Mouse (Mus musculus): ENCODE measurements at regions not wholly inside any gene's neighbourhood (a gene's known extent, or its start where the extent isn't known, plus 50 kb on each side); places are given as distances from the start of the nearest gene placed in this dataset.

DNA sequence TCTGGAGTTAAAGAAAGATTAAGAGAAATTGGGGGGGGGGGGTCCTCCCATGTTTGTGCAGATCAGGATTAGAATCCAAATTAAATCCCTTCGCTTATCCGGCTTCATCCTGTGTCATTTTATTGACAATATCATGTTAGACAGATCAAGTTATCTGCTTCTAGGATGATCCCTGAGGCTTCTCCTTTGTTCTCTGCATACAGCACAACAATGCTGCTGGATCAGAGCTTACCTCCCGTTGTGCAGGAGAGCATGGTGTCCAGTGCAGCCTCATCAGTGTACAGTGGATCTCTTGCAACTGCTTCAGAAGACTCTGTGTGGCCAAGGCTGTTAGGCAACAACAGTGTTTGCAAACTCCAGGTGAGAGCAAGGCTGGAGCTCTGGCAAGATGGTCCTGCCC, 344.7 kb downstream of the Ice1 start:
- no peak for DNase-seq (ENCODE audit: low spot score)

DNA sequence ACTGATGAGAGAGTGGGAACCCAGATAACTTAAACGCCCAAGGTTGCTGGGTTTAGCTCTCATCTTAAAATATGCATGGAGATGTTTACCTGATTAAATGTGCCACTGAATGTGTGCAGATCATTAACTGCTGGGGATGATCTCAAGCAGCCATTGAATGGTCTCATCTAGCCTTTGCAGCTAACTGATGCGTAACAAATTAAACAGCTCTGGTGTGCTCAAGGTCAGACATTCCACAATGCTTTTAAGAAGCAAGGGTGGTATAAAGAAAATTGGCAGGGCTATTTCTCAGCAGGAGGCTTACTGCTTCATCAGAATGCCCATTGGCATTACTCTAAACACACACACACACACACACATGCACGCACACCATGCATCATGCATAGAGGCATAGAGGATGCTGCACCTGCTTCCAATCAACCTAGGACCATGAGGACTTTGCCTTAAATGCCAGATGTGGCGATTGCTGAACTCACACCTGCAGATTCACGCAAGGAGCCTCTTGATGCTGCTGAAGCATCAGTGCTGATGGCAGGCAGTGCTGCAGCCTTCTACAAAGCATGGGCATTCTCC, 333.4 kb downstream of the Ice1 start:
- DNase-seq (ENCODE audit: low spot score) = no peak

- DNase-seq (ENCODE audit: low spot score) = peak; percentile 67
Observed at GRCm38 (mm10) chr13:70310516-70310915, 326.9 kb downstream of the Ice1 start.

- peak; percentile 54 for DNase-seq (ENCODE audit: low spot score)
Observed at GRCm38 (mm10) chr13:70311226-70312055, 326.0 kb downstream of the Ice1 start.

- no peak for DNase-seq (ENCODE audit: low spot score)
Observed at GRCm38 (mm10) chr13:70313205-70313604, 324.2 kb downstream of the Ice1 start.

- no peak for DNase-seq (ENCODE audit: low spot score)
Observed at GRCm38 (mm10) chr13:70323537-70323936, 313.9 kb downstream of the Ice1 start.

- no peak for DNase-seq (ENCODE audit: low spot score)
Observed at GRCm38 (mm10) chr13:70336069-70336468, 301.4 kb downstream of the Ice1 start.

GRCm38 (mm10) chr13:70340437-70340836, 297.0 kb downstream of the Ice1 start:
- no peak for DNase-seq (ENCODE audit: low spot score)

DNA sequence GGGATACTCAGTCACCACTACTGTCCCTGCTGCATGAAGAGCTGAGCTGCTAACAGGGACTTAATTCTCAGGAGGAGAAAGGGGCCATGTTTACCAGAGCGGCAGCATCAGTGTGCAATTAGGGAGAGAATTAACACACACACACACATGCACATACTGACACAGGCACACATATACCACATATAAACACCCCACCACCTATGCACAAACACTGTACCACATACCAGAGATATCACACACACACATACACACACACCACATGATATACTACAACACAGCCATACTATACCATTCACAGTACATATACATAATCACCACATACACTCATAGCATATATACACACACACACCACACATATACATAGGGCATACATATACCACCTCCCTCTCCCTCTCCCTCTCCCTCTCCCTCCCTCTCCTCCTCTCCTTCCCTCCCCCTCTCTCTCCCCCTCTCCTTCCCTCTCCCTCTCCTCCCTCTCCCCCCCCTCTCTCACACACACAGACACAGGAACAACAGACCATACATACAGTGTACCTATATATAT, 294.2 kb downstream of the Ice1 start:
- no peak for DNase-seq (ENCODE audit: low spot score)

DNA sequence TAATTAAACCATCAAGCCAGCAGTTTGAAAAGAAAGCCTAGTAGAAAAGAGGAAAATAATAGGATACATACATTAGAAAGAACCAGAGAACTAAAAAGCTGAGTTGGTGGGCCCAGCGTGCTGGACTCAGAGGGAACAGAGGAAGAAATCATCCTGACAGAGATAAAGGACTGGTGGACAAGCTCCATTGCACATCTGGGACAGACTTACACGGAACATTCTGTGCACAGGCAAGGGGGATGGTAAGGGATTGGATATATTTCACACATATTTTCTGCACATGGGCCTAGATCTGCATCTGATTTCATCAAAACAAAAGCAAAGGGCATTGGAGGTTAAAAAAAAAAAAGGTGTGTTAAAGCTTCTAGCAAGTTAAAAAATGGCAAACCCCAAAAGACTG, 293.5 kb downstream of the Ice1 start:
- no peak for DNase-seq (ENCODE audit: low spot score)

GRCm38 (mm10) chr13:70344311-70344710, 293.1 kb downstream of the Ice1 start:
- no peak for DNase-seq (ENCODE audit: low spot score)

- DNase-seq (ENCODE audit: low spot score) = no peak
Observed at GRCm38 (mm10) chr13:70348456-70348855, 289.0 kb downstream of the Ice1 start.

GRCm38 (mm10) chr13:70348965-70349364, 288.5 kb downstream of the Ice1 start:
- no peak for DNase-seq (ENCODE audit: low spot score)

DNA sequence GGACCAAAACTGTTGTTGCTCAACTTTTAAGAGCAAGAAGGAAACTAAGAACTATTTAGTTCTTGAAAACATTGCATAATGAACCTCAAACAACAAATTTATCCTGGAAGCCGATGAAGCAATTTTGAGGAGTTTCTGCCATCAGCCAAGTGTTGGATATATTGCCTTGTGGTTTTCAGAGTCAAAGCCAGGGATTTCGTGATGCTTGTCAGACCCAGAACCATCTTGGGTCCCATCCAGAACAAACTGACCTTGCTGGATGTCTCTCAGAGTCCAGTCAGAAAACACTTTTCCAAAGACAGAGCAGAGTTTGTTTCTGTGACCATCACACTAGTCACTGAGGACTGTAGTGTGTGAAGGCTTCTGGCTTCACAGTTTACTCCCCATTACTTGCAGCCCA, 267.8 kb downstream of the Ice1 start:
- no peak for DNase-seq (ENCODE audit: low spot score)

DNA sequence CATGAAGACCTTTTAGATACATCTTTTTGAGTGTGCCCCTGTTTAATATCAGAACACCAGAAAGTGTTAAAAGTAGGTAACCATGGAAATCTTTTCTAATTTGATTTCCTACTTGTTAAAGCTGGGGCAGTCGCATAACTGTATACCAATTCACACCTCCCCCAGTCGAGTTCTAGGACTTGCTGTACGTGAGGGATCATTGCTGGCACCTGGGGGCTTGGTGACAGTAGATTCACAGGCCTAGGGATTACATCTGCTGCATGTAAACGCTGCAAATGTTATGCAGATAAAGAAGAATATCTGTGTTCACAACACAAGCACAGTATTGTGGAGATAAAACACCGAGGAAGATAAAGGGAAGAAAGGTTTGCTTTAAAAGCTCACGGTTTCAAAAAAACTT, 256.7 kb downstream of the Ice1 start:
- DNase-seq (ENCODE audit: low spot score) = no peak

DNA sequence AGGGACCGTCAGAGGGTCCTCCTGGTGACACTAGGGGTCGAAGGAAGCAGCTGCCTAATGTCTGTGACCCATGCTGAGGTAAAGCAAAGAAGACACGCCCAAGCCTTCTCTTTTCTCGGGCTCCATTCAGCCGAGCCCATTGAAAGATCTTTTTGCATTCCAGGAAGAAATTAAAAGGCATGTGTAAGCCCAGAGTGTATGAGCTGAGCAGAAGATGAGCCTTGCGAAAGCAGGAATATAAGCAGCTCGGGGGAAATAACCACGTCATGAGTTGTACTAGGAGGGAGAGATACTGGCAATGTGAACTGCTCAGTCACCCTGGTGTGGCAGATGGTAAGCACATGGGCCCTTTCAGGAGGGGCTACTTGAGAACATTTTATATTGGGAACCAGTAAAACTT, 252.1 kb downstream of the Ice1 start:
- no peak for DNase-seq (ENCODE audit: low spot score)

- peak; percentile 2 for DNase-seq (ENCODE audit: low spot score)
Observed at GRCm38 (mm10) chr13:70412788-70413187, 224.6 kb downstream of the Ice1 start.

- no peak for DNase-seq (ENCODE audit: low spot score)
Observed at GRCm38 (mm10) chr13:70418156-70418555, 219.3 kb downstream of the Ice1 start.

GRCm38 (mm10) chr13:70439419-70439818, 198.0 kb downstream of the Ice1 start:
- DNase-seq (ENCODE audit: low spot score) = no peak

DNA sequence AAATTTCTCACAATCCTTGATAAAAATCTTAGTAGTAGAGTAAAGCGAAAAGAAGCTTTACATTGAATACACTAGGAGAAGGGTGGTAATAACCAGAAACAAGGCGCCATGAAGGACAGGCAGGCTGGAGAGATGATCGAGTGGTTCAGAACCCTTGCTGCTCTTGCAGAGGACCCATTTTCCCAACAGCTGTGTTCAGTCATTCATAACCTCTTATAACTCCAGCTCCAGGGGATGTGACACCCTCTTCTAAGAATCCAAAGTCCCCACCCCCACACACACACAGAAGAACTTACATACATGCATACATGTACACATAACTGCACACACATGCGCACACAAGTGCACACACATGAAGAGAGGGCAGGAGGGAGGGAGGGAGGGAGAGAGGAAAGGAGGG, 190.5 kb downstream of the Ice1 start:
- DNase-seq (ENCODE audit: low spot score) = no peak

GRCm38 (mm10) chr13:70454592-70455390, 182.6 kb downstream of the Ice1 start:
- DNase-seq (ENCODE audit: low spot score) = no peak

- DNase-seq (ENCODE audit: low spot score) = no peak
Observed at GRCm38 (mm10) chr13:70458406-70458805, 179.0 kb downstream of the Ice1 start.

- DNase-seq (ENCODE audit: low spot score) = no peak
Observed at GRCm38 (mm10) chr13:70464996-70465395, 172.4 kb downstream of the Ice1 start.
